Mouse (Mus musculus) embryo, embryonic 10.5 days (tissue): ENCODE data around the gene Ccdc97.
A peak's percentile ranks its signal among the peaks of the same experiment; 100 is the strongest.

Experiments used
- DNase-seq: peaks from one replicate; pipeline ENCODE4 v3.0.0-alpha.2; 2015; ENCODE audit warnings: low spot score

Gene Ccdc97

DNA sequence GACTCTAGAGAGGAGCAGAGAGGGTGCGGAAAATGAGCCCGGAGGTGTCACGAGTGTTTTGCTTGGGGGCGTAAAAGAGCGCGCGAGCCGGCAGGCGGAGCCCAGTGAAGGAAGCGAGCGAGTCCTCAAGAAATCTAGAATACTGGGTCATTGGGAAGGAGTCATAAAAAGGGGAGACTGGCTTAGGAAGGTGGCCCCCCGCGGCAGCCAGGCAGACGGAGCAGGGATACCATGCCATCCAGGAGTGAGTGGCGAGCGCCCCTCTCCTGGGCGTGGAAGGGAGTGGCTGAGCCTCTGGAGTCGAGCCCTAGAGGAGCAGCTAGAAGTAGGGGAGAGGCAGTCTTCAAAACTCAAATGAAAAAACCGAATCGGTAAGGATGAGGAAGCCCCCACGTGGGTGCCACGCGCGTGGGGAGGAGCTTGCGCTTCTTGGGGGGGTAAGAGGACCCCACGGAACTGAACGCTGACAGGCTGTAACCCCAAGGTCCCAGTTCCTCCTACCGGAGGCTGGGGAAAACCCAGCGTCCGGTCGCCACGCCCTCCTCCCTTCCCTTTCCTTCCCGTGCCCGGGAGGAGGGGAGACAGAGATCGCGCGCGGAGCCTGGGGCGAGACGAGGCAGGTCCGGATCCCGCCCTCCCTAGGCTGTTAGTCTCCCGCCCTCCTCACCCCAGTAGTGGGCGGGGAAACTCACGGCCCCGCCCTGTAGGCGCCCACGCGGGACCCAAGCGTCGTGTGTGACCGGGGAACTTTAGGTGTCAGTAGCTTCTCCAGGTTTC, 29.9 kb downstream of the Ccdc97 start:
- peak; percentile 66 for DNase-seq

- DNase-seq = peak; percentile 39
Observed at GRCm38 (mm10) chr7:25687811-25688401, 31.0 kb downstream of the Ccdc97 start.

DNA sequence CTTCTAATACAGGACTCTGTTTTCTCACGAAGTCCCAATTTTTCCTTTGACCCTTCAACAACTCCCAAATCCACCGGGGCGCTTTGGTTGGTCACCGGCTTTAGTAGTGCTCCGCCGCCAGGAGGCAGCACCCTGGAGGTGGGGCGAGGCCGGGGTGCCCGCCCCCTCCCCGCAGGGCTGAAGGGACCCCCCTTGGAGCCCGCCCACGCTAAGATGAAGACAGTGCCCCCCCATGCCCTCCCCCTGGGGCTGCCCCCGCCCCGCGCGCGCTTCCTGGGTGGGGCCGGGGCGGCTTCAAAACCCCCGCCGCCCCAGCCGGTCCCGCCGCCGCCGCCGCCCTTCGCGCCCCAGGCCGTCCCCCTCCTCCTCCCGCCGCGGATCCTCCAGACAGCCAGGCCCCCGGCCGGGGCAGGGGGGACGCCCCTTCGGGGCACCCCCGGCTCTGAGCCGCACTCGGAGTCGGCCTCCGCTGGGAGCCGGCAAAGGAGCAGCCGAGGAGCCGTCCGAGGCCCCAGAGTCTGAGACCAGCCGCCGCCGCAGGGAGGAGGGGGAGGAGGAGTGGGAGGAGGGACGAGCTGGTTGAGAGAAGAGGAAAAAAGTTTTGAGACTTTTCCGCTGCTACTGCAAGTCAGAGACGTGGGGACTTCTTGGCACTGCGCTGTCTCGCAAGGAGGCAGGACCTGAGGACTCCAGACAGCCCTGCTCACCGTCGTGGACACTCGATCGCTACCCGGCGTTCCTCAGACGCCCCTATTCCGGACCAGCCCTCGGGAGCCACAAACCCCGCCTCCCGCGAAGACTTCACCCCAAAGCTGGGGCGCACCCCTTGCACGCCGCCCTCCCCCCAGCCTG, 32.0 kb downstream of the Ccdc97 start, which contains the start of gene Tgfb1:
Tgfb1 (plus strand) TSS at position 323 of the 852 bp plus-strand sequence.
- DNase-seq = peak; percentile 76

- DNase-seq = no peak
Observed at GRCm38 (mm10) chr7:25685926-25686470, 32.9 kb downstream of the Ccdc97 start.

- no peak for DNase-seq
Observed at GRCm38 (mm10) chr7:25684659-25685058, 34.2 kb downstream of the Ccdc97 start.

DNA sequence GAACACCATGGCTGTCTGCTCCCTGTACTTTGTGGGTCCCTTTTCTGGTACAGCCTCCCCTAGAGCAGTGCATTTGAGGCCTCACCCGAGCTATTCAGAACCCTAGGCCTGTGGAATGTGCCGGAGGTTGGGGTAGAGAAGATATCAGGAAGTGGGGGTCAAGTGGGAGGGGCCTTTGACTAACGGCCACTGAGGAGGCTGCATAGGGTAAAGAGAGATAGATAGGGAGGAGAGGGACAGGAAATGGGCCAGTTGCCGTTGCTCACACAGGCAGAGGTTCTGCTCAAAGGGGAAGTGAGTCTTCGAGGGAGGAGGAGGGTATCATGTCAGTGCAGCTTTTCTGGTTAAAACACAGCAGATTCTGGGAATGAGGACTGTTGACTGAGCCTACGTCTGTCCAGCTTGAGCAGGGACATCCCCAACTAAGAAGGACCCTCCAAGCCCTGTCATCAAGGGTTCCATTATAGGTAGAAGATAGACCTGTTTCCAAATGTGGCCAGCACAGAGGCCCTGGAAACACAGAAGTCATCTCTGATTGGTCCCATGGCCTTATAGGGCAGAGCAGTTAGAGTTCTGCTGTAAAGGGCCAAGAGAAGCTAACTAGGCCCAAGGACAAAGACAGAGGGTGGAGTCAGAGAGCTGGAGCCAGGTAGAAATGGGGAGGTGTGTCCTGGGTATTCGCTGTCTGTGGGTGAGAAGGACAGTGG, 35.3 kb downstream of the Ccdc97 start:
- no peak for DNase-seq

GRCm38 (mm10) chr7:25681341-25682231, 37.3 kb downstream of the Ccdc97 start:
- no peak for DNase-seq

DNA sequence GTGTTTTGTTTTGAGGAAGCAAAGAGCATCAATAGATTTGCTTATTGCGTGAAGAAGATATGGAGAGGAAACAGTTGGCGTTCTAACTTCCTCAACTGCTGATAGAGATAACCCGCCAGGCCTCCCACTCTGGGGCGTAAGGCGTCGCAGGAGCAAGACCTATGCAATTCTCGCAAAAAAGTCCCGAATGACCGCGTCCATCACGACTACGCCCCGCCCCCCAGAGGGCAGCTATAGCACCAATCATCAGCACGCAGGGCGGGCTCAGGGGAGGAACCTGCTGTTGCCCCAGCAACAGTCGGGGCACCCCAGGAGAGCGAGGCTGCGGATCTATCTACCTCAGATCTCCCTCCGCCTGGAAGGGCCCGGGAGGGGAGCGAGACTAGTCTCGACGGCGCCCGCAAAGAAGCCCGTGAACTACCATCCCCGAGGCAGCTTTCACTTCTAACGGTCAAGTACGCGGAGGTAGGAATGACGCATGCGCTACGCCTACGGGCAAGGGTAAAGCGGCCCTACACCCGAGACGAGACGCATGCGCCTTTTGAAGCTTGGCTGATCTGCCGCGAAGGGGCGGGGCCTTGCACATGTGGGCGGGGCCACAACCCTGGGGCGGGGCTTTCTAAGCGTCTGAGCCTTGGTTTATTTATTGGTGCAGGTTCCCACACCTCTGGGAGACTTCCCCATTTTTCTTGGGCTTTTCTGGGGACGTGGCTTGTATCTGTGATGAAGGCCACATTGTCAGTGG, 38.2 kb downstream of the Ccdc97 start, which contains the start of gene B9d2:
B9d2 (plus strand) TSS at position 267 of the 745 bp plus-strand sequence.
- peak; percentile 97 for DNase-seq

- peak; percentile 43 for DNase-seq
Observed at GRCm38 (mm10) chr7:25679971-25680370, 38.9 kb downstream of the Ccdc97 start.

- DNase-seq = no peak
Observed at GRCm38 (mm10) chr7:25677013-25677412, 41.9 kb downstream of the Ccdc97 start.

- DNase-seq = no peak
Observed at GRCm38 (mm10) chr7:25676085-25676781, 42.7 kb downstream of the Ccdc97 start.

GRCm38 (mm10) chr7:25675405-25675804, 43.5 kb downstream of the Ccdc97 start:
- no peak for DNase-seq

GRCm38 (mm10) chr7:25674719-25675300, 44.1 kb downstream of the Ccdc97 start, which contains the start of gene Tmem91:
Gene Tmem91, minus strand, starts transcription at chr7:25675166.
- no peak for DNase-seq

GRCm38 (mm10) chr7:25674297-25674696, 44.6 kb downstream of the Ccdc97 start:
- no peak for DNase-seq

GRCm38 (mm10) chr7:25672442-25672841, 46.4 kb downstream of the Ccdc97 start:
- no peak for DNase-seq

GRCm38 (mm10) chr7:25671686-25672085, 47.2 kb downstream of the Ccdc97 start:
- no peak for DNase-seq

DNA sequence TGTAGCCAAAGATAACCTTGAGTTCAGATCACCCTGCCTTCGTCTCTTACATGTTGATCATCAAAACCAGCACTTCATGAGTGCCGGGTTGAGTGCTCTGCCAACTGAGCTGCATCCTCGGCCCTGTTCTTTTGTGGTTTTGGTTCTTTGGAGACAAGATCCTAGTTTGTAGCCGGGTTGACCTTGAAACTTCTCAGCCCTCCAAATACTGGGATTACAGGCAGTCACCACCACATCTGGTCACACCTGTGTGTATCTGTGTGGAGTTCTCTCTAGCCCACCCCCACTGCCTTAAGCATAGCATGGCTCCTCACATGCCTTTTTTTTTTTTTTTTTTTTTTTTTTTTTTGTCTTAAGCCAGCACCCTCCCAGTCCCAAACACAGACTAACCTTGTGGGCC, 48.8 kb downstream of the Ccdc97 start:
- DNase-seq = no peak

DNA sequence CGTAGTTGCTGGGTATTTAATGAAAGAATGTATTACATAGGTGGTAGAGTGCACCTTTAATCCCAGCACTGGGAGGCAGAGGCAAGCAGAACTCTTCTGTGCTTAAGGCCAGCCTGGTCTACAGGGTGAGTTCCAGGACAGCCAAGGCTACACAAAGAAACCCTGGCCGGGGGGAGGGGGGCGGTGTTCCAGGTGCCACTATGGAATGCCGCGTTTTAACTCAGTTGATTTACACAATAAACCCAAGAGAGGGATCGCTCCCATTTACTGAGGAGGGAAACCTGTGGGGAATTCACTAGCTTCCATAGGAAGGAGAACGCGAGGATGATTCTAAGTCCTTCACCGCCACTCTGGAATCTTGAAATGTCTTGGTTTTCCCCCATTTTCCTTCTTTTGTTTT, 49.3 kb downstream of the Ccdc97 start:
- no peak for DNase-seq

- DNase-seq = no peak
Observed at GRCm38 (mm10) chr7:25669158-25669557, 49.7 kb downstream of the Ccdc97 start.
